Mouse (Mus musculus): ENCODE data around the gene Filip1. TPM values are rescaled to one million over a fixed set of nuclear protein-coding genes. Genes with fewer than 3 reads are reported as not detected.

The Filip1 gene
- polyA plus RNA-seq, 1 experiment from 2014 or later = 5.3 TPM

- no peak overlapping the region for H3K9ac ChIP-seq (ENCODE audit: low read depth, low read length)
- no peak overlapping the region for H3K4me3 ChIP-seq (ENCODE audit: low read depth, low read length)
- H3K4me1 ChIP-seq (replicated peaks; ENCODE audit: control insufficient read depth, insufficient read depth, low read length) = no peaks in the 10 kb centered on the region
- H3K9me3 ChIP-seq (ENCODE audit: control insufficient read depth) = no peaks in the 10 kb centered on the region
- no peaks in the 10 kb centered on the region for H3K36me3 ChIP-seq (ENCODE audit: control insufficient read depth, insufficient read depth)
- no peak for ATAC-seq
- no peaks in the 10 kb centered on the region for H3K27me3 ChIP-seq (replicated peaks; ENCODE audit: control insufficient read depth, insufficient read depth, low read length)
- 40% methylated on average over 3 of the region's 3 CpGs for WGBS
- H3K4me2 ChIP-seq (replicated peaks; ENCODE audit: low read depth) = no peak overlapping the region
- H3K27ac ChIP-seq (ENCODE audit: low read depth, low read length) = no peak overlapping the region
- no peak for TF ChIP-seq CTCF (IDR thresholded peaks at IDR 0.05; ENCODE audit: low read depth)
Observed at GRCm38 (mm10) chr9:80020429-80020828, 7.8 kb upstream of the Filip1 start.

GRCm38 (mm10) chr9:80012016-80012415, 635 bp downstream of the Filip1 start:
- Histone ChIP-seq H3K27me3 (replicated peaks; ENCODE audit: control insufficient read depth, insufficient read depth, low read length) (0 out of 2 replicates have a peak, but pooled peaks cover 2% of the 10 kb centered on the region), H3K9me3 (ENCODE audit: control insufficient read depth) (no peaks in the 10 kb centered on the region), H3K4me1 (replicated peaks; ENCODE audit: control insufficient read depth, insufficient read depth, low read length) (no peaks in the 10 kb centered on the region), H3K36me3 (ENCODE audit: control insufficient read depth, insufficient read depth) (no peaks in the 10 kb centered on the region), H3K4me2 (replicated peaks; ENCODE audit: low read depth) (no peak overlapping the region), H3K4me3 (ENCODE audit: low read depth, low read length) (no peak overlapping the region), H3K9ac (ENCODE audit: low read depth, low read length) (no peak overlapping the region), H3K27ac (ENCODE audit: low read depth, low read length) (no peak overlapping the region)
- TF ChIP-seq CTCF (IDR thresholded peaks at IDR 0.05; ENCODE audit: low read depth) = no peak
- ATAC-seq = no peak
- WGBS = 81% methylated on average over 13 of the region's 13 CpGs

GRCm38 (mm10) chr9:80002394-80003188, 10.1 kb downstream of the Filip1 start:
- Histone ChIP-seq H3K9ac (ENCODE audit: low read depth, low read length) (no peak overlapping the region), H3K4me3 (ENCODE audit: low read depth, low read length) (no peak overlapping the region), H3K27me3 (replicated peaks; ENCODE audit: control insufficient read depth, insufficient read depth, low read length) (no peaks in the 10 kb centered on the region), H3K4me1 (replicated peaks; ENCODE audit: control insufficient read depth, insufficient read depth, low read length) (no peaks in the 10 kb centered on the region), H3K36me3 (ENCODE audit: control insufficient read depth, insufficient read depth) (no peaks in the 10 kb centered on the region), H3K27ac (ENCODE audit: low read depth, low read length) (no peak overlapping the region), H3K4me2 (replicated peaks; ENCODE audit: low read depth) (no peak overlapping the region), H3K9me3 (ENCODE audit: control insufficient read depth) (no peaks in the 10 kb centered on the region)
- TF ChIP-seq CTCF (IDR thresholded peaks at IDR 0.05; ENCODE audit: low read depth) = peak; percentile 96
- ATAC-seq = 0 out of 2 replicates have a peak, but pooled peaks have one; percentile 51
- WGBS = 49% methylated on average over 14 of the region's 14 CpGs

- no peak overlapping the region for H3K27ac ChIP-seq (ENCODE audit: low read depth, low read length)
- no peaks in the 10 kb centered on the region for H3K27me3 ChIP-seq (replicated peaks; ENCODE audit: control insufficient read depth, insufficient read depth, low read length)
- no peak for ATAC-seq
- H3K9me3 ChIP-seq (ENCODE audit: control insufficient read depth) = no peaks in the 10 kb centered on the region
- H3K4me2 ChIP-seq (replicated peaks; ENCODE audit: low read depth) = no peak overlapping the region
- H3K4me3 ChIP-seq (ENCODE audit: low read depth, low read length) = no peak overlapping the region
- H3K36me3 ChIP-seq (ENCODE audit: control insufficient read depth, insufficient read depth) = no peaks in the 10 kb centered on the region
- no peak for TF ChIP-seq CTCF (IDR thresholded peaks at IDR 0.05; ENCODE audit: low read depth)
- WGBS = 82% methylated on average over 6 of the region's 6 CpGs
- no peaks in the 10 kb centered on the region for H3K4me1 ChIP-seq (replicated peaks; ENCODE audit: control insufficient read depth, insufficient read depth, low read length)
- H3K9ac ChIP-seq (ENCODE audit: low read depth, low read length) = no peak overlapping the region
Observed at GRCm38 (mm10) chr9:79997282-79997681, 15.4 kb downstream of the Filip1 start.

GRCm38 (mm10) chr9:79994296-79994695, 18.4 kb downstream of the Filip1 start:
- H3K27me3 ChIP-seq (replicated peaks; ENCODE audit: control insufficient read depth, insufficient read depth, low read length) = no peaks in the 10 kb centered on the region
- H3K4me1 ChIP-seq (replicated peaks; ENCODE audit: control insufficient read depth, insufficient read depth, low read length) = no peaks in the 10 kb centered on the region
- 88% methylated on average over 5 of the region's 5 CpGs for WGBS
- no peak overlapping the region for H3K9ac ChIP-seq (ENCODE audit: low read depth, low read length)
- no peak for TF ChIP-seq CTCF (IDR thresholded peaks at IDR 0.05; ENCODE audit: low read depth)
- H3K27ac ChIP-seq (ENCODE audit: low read depth, low read length) = no peak overlapping the region
- no peaks in the 10 kb centered on the region for H3K36me3 ChIP-seq (ENCODE audit: control insufficient read depth, insufficient read depth)
- no peaks in the 10 kb centered on the region for H3K9me3 ChIP-seq (ENCODE audit: control insufficient read depth)
- H3K4me2 ChIP-seq (replicated peaks; ENCODE audit: low read depth) = no peak overlapping the region
- no peak for ATAC-seq
- no peak overlapping the region for H3K4me3 ChIP-seq (ENCODE audit: low read depth, low read length)

- no peak for ATAC-seq
- TF ChIP-seq CTCF (IDR thresholded peaks at IDR 0.05; ENCODE audit: low read depth) = no peak
- 63% methylated on average over 4 of the region's 4 CpGs for WGBS
- no peak overlapping the region for H3K4me3 ChIP-seq (ENCODE audit: low read depth, low read length)
- no peaks in the 10 kb centered on the region for H3K4me1 ChIP-seq (replicated peaks; ENCODE audit: control insufficient read depth, insufficient read depth, low read length)
- H3K4me2 ChIP-seq (replicated peaks; ENCODE audit: low read depth) = no peak overlapping the region
- no peak overlapping the region for H3K9ac ChIP-seq (ENCODE audit: low read depth, low read length)
- H3K27me3 ChIP-seq (replicated peaks; ENCODE audit: control insufficient read depth, insufficient read depth, low read length) = no peaks in the 10 kb centered on the region
- no peaks in the 10 kb centered on the region for H3K9me3 ChIP-seq (ENCODE audit: control insufficient read depth)
- H3K27ac ChIP-seq (ENCODE audit: low read depth, low read length) = no peak overlapping the region
- no peaks in the 10 kb centered on the region for H3K36me3 ChIP-seq (ENCODE audit: control insufficient read depth, insufficient read depth)
Observed at GRCm38 (mm10) chr9:79993066-79993465, 19.6 kb downstream of the Filip1 start.

All from intestine, postnatal 0 days (tissue).